Mouse (Mus musculus): ENCODE data around the gene Pecr.

- TF ChIP-seq CTCF (IDR thresholded peaks at IDR 0.05; ENCODE audit: low read depth, low read length) (no peak), POLR2A (IDR thresholded peaks at IDR 0.05; ENCODE audit: extremely low read depth, insufficient read depth, low read length) (no peak)
Measured at GRCm38 (mm10) chr1:72306241-72306640, 22.1 kb upstream of the Pecr start.
